Mouse (Mus musculus): ENCODE results near the gene Lysmd4. TPM values are rescaled to one million over a fixed set of nuclear protein-coding genes. Genes with fewer than 3 reads are reported as not detected.

Lysmd4 gene
- polyA plus RNA-seq, 1 experiment from 2014 or later = 28.5 TPM

DNA sequence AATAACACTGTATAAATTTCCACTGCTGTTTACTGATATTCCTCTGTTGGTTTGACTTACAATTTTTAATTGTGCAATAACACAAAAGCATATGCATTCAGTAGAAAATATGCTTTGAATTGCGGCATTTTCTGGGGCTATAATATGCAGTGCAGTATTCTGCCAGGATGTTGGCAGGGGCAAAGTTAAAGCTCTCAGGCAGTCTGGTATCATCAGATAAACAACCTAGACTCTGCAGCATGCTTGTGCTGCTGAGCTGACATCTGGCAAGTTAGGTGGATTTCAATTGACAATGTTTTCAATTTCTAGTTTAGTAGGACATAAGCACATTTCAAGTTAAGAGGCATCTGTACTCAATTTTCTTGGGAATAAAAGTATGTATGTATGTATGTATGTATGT is 69.0 kb downstream of the Lysmd4 start:
- 96% methylated on average over 1 of the region's 1 CpGs for whole genome bisulfite sequencing
- Histone ChIP-seq H3K4me1 (replicated peaks) (no peaks in the 10 kb centered on the region), H3K36me3 (no peaks in the 10 kb centered on the region), H3K27ac (no peak overlapping the region), H3K9me3 (no peaks in the 10 kb centered on the region), H3K9ac (replicated peaks) (no peak overlapping the region), H3K27me3 (no peaks in the 10 kb centered on the region), H3K4me2 (replicated peaks) (no peak overlapping the region), H3K4me3 (replicated peaks) (no peak overlapping the region)
- no peak for ATAC-seq

DNA sequence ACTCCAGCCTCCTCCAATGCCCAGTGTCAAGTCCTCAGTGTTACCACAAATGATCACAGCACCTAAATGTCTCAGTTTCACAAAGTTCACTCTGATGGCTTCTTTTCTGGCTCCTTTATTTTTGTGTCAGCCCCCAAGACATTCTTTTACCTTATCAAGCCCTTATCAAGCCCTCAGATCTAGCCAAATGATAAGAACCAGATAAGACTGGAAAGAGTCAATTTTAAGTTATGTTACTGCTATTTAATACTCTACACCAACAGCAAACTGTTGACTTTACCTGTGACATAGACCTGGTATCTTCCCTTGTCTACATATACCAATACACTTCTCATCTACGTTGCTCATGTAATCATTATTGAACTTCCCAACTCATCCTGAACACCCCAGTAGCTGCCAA is 74.1 kb downstream of the Lysmd4 start:
- Histone ChIP-seq H3K27ac (no peak overlapping the region), H3K4me1 (replicated peaks) (no peaks in the 10 kb centered on the region), H3K36me3 (no peaks in the 10 kb centered on the region), H3K9me3 (no peaks in the 10 kb centered on the region), H3K4me3 (replicated peaks) (no peak overlapping the region), H3K27me3 (no peaks in the 10 kb centered on the region), H3K9ac (replicated peaks) (no peak overlapping the region), H3K4me2 (replicated peaks) (no peak overlapping the region)
- ATAC-seq = no peak
- WGBS = 98% methylated on average over 1 of the region's 1 CpGs

DNA sequence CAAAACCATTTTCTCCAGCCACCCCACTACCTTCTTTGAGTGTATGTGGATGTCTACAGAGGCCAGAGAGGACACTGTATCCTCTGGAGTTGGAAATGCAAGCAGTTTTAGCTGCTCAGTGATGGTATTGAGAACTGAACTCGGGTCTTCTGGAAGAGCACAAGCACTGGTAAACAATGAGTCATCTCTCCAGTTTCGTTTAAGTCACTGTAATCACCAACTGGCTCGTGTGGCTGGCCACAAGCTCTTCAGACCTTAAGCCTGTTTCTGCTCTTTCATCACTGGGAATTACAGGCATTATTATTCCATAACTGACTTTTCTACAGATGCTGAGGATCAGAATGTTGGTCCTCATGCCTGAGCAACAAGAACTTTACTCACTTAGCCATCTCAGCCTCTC is 82.6 kb downstream of the Lysmd4 start:
- no peak overlapping the region for H3K9ac ChIP-seq (replicated peaks)
- H3K9me3 ChIP-seq = no peaks in the 10 kb centered on the region
- no peaks in the 10 kb centered on the region for H3K36me3 ChIP-seq
- no peak overlapping the region for H3K4me2 ChIP-seq (replicated peaks)
- H3K4me3 ChIP-seq (replicated peaks) = no peak overlapping the region
- no peaks in the 10 kb centered on the region for H3K4me1 ChIP-seq (replicated peaks)
- no peaks in the 10 kb centered on the region for H3K27me3 ChIP-seq
- H3K27ac ChIP-seq = no peak overlapping the region
- no peak for ATAC-seq
- WGBS = 85% methylated on average over 3 of the region's 3 CpGs

DNA sequence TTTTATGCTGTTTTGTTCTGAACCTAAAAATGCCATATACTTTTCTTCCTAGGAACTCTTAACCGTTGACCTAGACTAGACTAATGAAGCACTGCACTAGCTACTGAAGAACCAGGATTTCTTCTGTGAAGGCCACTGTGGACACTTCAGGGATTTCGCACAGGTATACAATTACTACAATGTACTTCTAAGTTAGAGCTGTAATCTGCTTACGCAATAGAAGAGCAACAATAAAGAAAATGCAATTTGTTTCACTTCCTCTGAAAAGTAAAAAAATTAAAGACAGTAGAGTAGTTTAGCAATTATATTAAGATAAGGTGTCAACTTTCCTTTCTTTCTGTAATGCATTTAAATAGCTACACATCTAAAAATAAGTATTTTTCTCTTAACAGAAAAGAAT is 84.7 kb downstream of the Lysmd4 start:
- Histone ChIP-seq H3K9me3 (no peaks in the 10 kb centered on the region), H3K36me3 (no peaks in the 10 kb centered on the region), H3K27me3 (no peaks in the 10 kb centered on the region), H3K9ac (replicated peaks) (no peak overlapping the region), H3K4me1 (replicated peaks) (no peaks in the 10 kb centered on the region), H3K4me3 (replicated peaks) (no peak overlapping the region), H3K4me2 (replicated peaks) (no peak overlapping the region), H3K27ac (no peak overlapping the region)
- no peak for ATAC-seq
- WGBS = 97% methylated on average over 3 of the region's 3 CpGs

DNA sequence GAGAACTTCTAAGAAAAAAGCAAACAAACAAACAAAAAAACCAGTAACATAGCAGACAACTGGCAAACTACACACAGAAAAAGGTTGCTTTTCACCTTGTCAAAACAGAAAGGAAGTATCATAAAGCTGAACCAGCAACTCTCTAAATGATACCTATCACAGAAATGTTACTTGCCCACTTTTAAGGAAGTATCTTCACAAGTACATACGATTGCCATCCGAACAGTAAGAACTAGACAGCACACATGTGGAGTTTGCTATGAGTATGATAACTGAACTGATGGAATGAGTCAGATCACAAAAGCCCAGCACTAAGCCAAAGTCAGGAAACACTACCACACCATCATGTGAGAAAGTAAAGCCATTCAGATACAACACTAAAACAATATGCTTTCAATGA is 85.8 kb downstream of the Lysmd4 start:
- Histone ChIP-seq H3K36me3 (no peaks in the 10 kb centered on the region), H3K4me3 (replicated peaks) (no peak overlapping the region), H3K27ac (no peak overlapping the region), H3K9me3 (no peaks in the 10 kb centered on the region), H3K9ac (replicated peaks) (no peak overlapping the region), H3K4me1 (replicated peaks) (no peaks in the 10 kb centered on the region), H3K4me2 (replicated peaks) (no peak overlapping the region), H3K27me3 (no peaks in the 10 kb centered on the region)
- WGBS = 90% methylated on average over 2 of the region's 2 CpGs
- no peak for ATAC-seq

DNA sequence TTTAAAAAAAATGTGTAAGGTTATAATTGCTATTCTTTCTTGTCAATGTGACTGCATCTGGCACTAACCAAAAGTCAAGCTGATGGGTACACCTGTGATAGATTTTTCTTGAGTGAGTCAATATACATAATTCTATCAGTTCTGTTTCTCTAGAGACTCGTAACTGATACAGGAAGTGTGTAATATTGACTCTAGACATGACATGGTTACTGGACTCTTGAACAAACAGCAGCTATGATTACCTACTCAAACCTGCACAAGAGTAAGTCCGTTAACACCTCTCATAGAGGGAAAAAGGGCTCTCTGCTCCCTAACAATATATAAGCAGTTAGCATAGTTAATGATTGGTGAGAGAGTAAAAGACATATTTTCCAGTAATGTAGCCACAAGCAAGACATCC is 87.8 kb downstream of the Lysmd4 start:
- no peaks in the 10 kb centered on the region for H3K9me3 ChIP-seq
- H3K4me3 ChIP-seq (replicated peaks) = no peak overlapping the region
- H3K27me3 ChIP-seq = no peaks in the 10 kb centered on the region
- ATAC-seq = no peak
- peaks cover 3% of the 10 kb centered on the region; the same call in 1 of the 2 replicates for H3K36me3 ChIP-seq
- no peaks in the 10 kb centered on the region for H3K4me1 ChIP-seq (replicated peaks)
- H3K9ac ChIP-seq (replicated peaks) = no peak overlapping the region
- WGBS = 93% methylated on average over 2 of the region's 2 CpGs
- no peak overlapping the region for H3K4me2 ChIP-seq (replicated peaks)
- no peak overlapping the region for H3K27ac ChIP-seq

DNA sequence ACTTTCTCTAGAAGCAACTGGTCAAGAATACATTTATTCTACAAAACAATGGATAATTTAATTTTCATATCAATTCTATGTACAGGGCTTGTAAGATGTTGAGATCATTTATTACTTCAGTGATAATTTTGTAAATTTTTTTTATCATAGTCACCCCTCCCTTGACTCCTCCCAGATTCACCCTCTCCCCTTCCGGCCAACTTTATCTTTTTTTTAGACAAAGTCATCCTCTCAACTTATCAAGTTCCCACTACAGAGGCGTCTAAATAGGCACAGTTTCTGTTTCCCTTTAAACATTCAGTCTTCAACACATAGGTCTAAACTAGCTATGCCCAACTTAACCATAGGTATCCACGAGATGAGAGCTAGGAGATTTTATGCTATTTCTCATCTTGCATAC is 90.9 kb downstream of the Lysmd4 start:
- Histone ChIP-seq H3K9me3 (no peaks in the 10 kb centered on the region), H3K4me3 (replicated peaks) (no peak overlapping the region), H3K27me3 (no peaks in the 10 kb centered on the region), H3K9ac (replicated peaks) (no peak overlapping the region), H3K27ac (no peak overlapping the region), H3K4me2 (replicated peaks) (no peak overlapping the region), H3K4me1 (replicated peaks) (no peaks in the 10 kb centered on the region), H3K36me3 (peaks cover 3% of the 10 kb centered on the region; the same call in 1 of the 2 replicates)
- 91% methylated on average over 3 of the region's 3 CpGs for WGBS
- no peak for ATAC-seq

DNA sequence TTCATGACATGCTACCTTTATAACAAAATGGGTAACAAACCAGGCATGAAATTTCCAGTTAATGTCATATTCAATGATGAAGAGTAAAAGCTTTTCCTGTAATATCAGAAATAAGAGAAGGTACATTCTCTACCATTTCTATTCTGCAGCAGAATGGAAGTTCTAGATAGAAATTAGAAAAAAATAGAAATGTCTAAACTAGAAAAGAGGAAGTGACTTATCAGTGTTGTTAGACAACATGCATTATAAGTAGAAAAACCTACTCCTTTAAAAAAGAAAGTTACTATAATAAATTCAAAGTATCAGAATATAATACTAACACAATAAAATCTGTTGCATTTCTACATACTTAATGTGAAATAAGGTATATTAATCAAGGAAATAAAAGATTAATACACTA is 96.4 kb downstream of the Lysmd4 start:
- no peak overlapping the region for H3K4me3 ChIP-seq (replicated peaks)
- no peak for ATAC-seq
- no peak overlapping the region for H3K9ac ChIP-seq (replicated peaks)
- no peak overlapping the region for H3K4me2 ChIP-seq (replicated peaks)
- H3K36me3 ChIP-seq = peaks cover 2% of the 10 kb centered on the region; the same call in 1 of the 2 replicates
- no peaks in the 10 kb centered on the region for H3K4me1 ChIP-seq (replicated peaks)
- H3K9me3 ChIP-seq = no peaks in the 10 kb centered on the region
- H3K27me3 ChIP-seq = no peaks in the 10 kb centered on the region
- no peak overlapping the region for H3K27ac ChIP-seq

DNA sequence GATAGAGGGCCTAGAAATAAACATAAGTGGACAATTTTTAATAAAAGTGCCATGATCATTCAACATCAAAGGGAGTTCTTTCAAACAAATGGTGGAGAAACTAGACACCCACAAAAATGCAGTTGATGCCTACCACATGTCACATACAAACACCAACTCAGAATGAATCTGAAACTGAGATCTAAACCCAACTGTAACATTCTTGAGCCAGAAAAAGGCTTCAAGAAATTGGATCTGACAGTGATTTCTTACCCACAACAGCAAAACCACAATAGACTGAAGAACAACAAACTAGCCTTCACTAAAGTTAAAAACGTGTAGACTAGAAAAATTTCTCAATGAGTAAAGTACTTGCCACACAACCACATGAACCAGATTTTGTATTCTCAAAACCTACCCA is 98.0 kb downstream of the Lysmd4 start:
- ATAC-seq = no peak
- H3K9ac ChIP-seq (replicated peaks) = no peak overlapping the region
- no peak overlapping the region for H3K4me3 ChIP-seq (replicated peaks)

DNA sequence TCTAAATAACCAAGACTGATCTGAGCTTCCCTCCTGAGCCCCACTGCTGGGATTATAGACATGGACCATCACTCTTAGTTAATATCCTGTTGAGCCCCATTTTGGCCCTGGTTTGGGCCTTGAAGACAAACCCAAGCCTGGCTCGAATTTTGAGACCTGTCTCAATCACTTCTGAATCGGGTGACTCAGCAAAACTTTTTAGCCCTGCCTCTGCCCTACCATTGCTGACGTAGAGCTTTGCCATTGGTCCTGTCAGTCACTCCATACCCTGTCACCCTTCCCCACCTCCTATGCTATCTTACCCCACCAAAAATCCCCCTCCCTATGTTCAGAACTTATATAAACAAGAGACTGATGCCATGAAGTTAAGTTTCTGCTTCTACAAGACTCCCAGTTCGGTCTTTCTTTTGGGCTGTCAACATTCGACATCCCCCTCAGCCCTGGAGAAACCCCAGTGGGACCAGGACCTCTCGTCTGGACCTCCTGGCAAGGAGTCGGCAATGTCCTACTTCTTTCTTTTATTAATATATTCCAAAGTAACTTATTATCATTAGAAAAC is 119.8 kb downstream of the Lysmd4 start:
- no peak overlapping the region for H3K4me3 ChIP-seq (replicated peaks)
- no peaks in the 10 kb centered on the region for H3K36me3 ChIP-seq
- no peak overlapping the region for H3K9ac ChIP-seq (replicated peaks)
- no peaks in the 10 kb centered on the region for H3K9me3 ChIP-seq
- no peak overlapping the region for H3K4me2 ChIP-seq (replicated peaks)
- H3K4me1 ChIP-seq (replicated peaks) = no peaks in the 10 kb centered on the region
- H3K27me3 ChIP-seq = no peaks in the 10 kb centered on the region
- 87% methylated on average over 7 of the region's 7 CpGs for WGBS
- H3K27ac ChIP-seq = no peak overlapping the region
- ATAC-seq = no peak

More for the DNA sequence above, 98.0 kb downstream of the Lysmd4 start:
- Histone ChIP-seq H3K36me3 (no peaks in the 10 kb centered on the region), H3K9me3 (no peaks in the 10 kb centered on the region), H3K4me1 (replicated peaks) (no peaks in the 10 kb centered on the region), H3K27me3 (no peaks in the 10 kb centered on the region), H3K4me2 (replicated peaks) (no peak overlapping the region), H3K27ac (no peak overlapping the region)
- 98% methylated on average over 1 of the region's 1 CpGs for WGBS

DNA sequence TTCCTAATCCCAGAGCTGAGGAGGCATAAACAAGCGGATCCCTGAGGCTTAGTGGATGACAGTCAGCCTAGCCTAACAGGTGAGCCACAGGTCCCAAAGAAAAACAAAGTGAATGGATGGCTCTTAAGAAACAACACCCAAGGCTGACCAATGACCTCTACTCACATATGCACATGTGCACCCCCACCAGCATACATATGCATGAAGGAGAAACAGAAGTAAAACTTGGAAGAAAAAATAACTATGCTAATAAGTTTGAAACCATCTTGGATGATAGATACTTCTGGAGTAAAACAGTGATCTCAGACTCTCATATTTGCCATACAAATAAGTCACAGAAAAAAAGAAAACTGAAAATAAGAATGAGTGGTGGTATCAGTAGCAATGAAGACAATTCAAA is 122.1 kb downstream of the Lysmd4 start:
- Histone ChIP-seq H3K36me3 (no peaks in the 10 kb centered on the region), H3K27me3 (no peaks in the 10 kb centered on the region), H3K4me1 (replicated peaks) (no peaks in the 10 kb centered on the region), H3K27ac (no peak overlapping the region), H3K9me3 (no peaks in the 10 kb centered on the region), H3K4me3 (replicated peaks) (no peak overlapping the region), H3K4me2 (replicated peaks) (no peak overlapping the region), H3K9ac (replicated peaks) (no peak overlapping the region)
- 74% methylated on average over 1 of the region's 1 CpGs for WGBS
- ATAC-seq = no peak

DNA sequence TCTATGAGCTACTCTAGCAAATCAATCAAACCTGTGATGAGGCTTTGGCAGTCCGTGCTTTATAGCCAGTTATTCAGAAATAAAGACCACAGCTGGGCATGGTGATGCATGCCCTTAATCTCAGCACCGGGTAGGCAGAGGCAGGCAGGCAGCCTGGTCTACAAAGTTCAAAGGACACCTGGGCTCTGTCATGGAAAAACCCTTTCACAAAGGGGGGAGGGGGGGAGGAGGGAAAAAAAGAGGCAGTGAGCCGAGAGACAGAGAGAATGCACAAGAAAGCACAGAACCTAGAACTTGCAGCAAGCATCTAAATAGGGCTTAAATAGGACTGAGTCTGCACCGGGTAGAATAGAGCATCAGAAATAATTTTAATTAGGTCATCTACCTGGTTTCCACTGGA is 130.6 kb downstream of the Lysmd4 start:
- 77% methylated on average over 4 of the region's 4 CpGs for WGBS
- ATAC-seq = no peak
- no peak overlapping the region for H3K9ac ChIP-seq (replicated peaks)
- H3K27me3 ChIP-seq = no peaks in the 10 kb centered on the region
- no peak overlapping the region for H3K4me3 ChIP-seq (replicated peaks)
- H3K36me3 ChIP-seq = peaks cover 6% of the 10 kb centered on the region; the same call in 1 of the 2 replicates
- no peak overlapping the region for H3K27ac ChIP-seq
- no peaks in the 10 kb centered on the region for H3K4me1 ChIP-seq (replicated peaks)
- no peak overlapping the region for H3K4me2 ChIP-seq (replicated peaks)
- H3K9me3 ChIP-seq = peaks cover 6% of the 10 kb centered on the region; the same call in 1 of the 2 replicates

DNA sequence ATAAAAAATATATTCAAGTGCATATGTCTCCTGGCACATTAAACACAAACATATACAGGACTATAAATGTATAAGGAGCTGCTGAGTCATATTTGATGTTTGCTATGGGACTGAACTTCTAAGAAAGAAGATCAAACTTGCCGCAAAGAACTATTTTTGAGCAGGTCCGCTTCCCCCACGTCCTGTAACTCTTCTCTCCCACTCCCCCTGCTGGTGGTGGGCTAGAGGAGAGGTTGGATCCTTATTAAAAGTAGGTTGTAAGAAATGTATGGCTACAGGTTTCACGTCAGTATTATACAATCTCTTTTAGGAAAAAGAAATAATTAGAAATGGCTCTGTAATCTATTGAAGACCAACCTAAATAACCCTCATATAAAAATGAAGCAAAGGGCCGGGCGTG is 131.3 kb downstream of the Lysmd4 start:
- Histone ChIP-seq H3K27ac (no peak overlapping the region), H3K9ac (replicated peaks) (no peak overlapping the region), H3K4me2 (replicated peaks) (no peak overlapping the region), H3K9me3 (peaks cover 6% of the 10 kb centered on the region; the same call in 1 of the 2 replicates), H3K36me3 (peaks cover 6% of the 10 kb centered on the region; the same call in 1 of the 2 replicates), H3K27me3 (no peaks in the 10 kb centered on the region), H3K4me3 (replicated peaks) (no peak overlapping the region), H3K4me1 (replicated peaks) (no peaks in the 10 kb centered on the region)
- no peak for ATAC-seq
- 91% methylated on average over 6 of the region's 6 CpGs for WGBS

Data from midbrain, embryonic 13.5 days (tissue).